Mouse (Mus musculus): Measurements from ENCODE around the gene Clcn6. TPM values are rescaled to one million over a fixed set of nuclear protein-coding genes. Genes with fewer than 3 reads are reported as not detected.
A peak's percentile ranks its signal among the peaks of the same experiment; 100 is the strongest.

Gene Clcn6
- polyA plus RNA-seq, 1 experiment from 2014 or later, result 14.2 TPM

DNA sequence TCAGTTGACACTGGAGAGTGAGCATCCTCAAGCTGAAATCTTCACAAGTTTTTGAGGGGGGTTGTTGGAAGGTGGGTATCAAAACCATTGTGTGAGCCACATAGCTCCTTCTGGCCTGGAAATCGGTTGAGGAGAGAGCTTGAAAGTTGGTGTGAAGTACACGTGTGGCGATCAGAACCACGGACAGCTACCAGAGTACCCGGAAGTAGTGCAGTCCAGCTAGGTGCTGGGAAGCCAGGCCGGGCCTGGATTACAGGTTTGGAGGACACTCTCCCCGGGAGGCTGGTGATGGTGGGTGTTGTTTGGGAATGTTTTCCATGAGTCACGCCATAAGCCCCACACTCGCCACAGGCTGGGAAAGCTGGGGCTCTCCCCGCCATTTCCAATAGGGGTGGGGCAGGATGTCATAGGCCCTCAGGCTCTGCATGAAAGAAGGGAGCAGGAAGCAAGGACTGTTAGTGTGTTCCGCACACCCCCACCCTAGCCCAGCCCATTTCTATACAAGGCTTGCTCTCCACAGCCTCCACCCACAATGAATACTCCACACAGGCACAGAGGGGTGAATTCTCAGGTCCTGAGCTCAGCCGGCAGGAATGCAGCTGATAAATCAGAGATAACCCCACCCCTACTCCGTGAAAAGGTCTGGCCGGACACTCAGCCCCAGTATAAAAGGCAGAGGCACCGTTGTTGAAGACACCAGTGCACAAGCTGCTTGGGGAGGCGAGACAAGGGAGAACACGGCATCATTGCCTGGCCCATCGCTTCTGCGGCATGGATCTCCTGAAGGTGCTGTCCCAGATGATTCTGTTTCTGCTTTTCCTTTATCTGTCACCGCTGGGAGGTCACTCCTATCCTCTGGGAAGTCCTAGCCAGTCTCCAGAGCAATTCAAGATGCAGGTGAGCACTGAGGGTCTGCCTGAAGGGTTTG lies 53.2 kb downstream of the Clcn6 start, which contains the start of gene Nppb:
Gene Nppb (plus strand): TSS at position 584 of the 928 bp plus-strand sequence.
- no peaks in the 10 kb centered on the region for H3K36me3 ChIP-seq (replicated peaks)
- H3K27ac ChIP-seq, result no peak within 1 kb of the TSS
- no peaks in the 10 kb centered on the region for H3K9me3 ChIP-seq
- H3K4me3 ChIP-seq, result no peak within 1 kb of the TSS
- no peaks in the 10 kb centered on the region for H3K27me3 ChIP-seq (ENCODE audit: poor library complexity, severe bottlenecking)
- H3K4me1 ChIP-seq, result peaks cover 6% of the 10 kb centered on the region
- DNase-seq (ENCODE audit: extremely low spot score, low spot score), result no peak
- 36% methylated on average over 20 of the region's 20 CpGs for WGBS

DNA sequence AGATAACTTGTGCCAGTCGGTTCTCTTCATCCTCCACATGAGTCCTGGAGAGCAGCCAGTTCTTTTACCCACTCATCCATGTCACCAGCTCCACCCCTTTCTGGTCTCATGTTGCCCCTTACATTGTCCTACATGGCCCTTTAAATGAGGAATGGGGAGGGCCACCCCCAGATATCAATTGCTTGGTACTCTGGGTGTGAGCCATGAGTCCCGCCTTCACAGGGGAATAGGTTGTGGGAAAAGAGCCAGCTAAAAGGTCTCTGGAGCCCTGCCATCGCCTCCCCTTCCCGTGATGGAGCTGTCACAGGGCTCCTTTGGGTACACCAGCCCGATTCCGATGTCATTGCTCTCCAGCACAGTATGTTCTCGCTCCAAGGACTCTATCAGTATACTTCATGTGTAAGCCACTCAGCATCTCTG lies 59.2 kb downstream of the Clcn6 start:
- 82% methylated on average over 7 of the region's 7 CpGs for WGBS

DNA sequence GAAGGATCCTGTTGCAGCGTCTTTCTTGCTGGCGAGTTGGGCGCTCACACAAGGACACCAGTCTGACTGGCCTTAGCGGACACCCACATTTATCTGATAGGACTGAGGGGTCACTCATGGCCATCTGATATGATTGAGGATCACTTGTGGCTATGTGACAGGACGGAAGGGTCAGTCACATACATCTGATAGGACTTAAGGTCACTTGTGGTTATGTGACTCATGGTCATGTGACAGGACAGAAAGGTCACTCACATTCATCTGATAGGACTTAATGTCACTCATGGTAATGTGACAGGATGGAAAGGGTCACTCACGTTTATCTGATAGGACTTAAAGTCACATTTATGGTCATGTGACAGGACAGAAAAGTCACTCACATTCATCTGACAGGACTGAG lies 60.2 kb downstream of the Clcn6 start:
- DNase-seq (ENCODE audit: extremely low spot score, low spot score), result no peak
- Histone ChIP-seq H3K27me3 (ENCODE audit: poor library complexity, severe bottlenecking) (no peaks in the 10 kb centered on the region), H3K9me3 (no peaks in the 10 kb centered on the region), H3K27ac (no peak overlapping the region), H3K4me3 (no peak overlapping the region), H3K4me1 (no peaks in the 10 kb centered on the region), H3K36me3 (replicated peaks) (no peaks in the 10 kb centered on the region)
- WGBS, result 91% methylated on average over 6 of the region's 6 CpGs

More for the DNA sequence above, 59.2 kb downstream of the Clcn6 start:
- Histone ChIP-seq H3K4me1 (no peaks in the 10 kb centered on the region), H3K9me3 (no peaks in the 10 kb centered on the region), H3K36me3 (replicated peaks) (no peaks in the 10 kb centered on the region), H3K27me3 (ENCODE audit: poor library complexity, severe bottlenecking) (no peaks in the 10 kb centered on the region), H3K4me3 (no peak overlapping the region), H3K27ac (no peak overlapping the region)
- DNase-seq (ENCODE audit: extremely low spot score, low spot score), result no peak

DNA sequence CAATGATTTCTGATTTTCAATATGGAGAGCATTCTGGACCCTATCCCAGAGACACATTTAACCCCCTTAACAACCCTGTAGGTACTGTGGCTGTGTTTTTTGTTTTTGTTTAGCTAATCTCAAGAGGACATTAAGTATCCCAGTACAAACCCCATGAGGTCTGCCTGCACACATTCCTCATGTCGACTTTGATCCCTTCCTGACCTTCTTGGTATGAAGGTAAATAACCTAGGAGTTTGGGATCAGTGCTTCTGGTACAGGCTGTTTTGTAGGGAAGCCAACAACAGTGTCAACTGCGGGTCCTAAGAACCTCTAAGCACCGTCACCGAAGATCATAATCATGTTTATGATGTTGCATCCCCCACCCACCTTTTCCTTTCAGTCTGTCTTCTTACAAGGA lies 60.9 kb downstream of the Clcn6 start:
- Histone ChIP-seq H3K27me3 (ENCODE audit: poor library complexity, severe bottlenecking) (no peaks in the 10 kb centered on the region), H3K27ac (no peak overlapping the region), H3K9me3 (no peaks in the 10 kb centered on the region), H3K36me3 (replicated peaks) (no peaks in the 10 kb centered on the region), H3K4me3 (no peak overlapping the region), H3K4me1 (no peaks in the 10 kb centered on the region)
- no peak for DNase-seq (ENCODE audit: extremely low spot score, low spot score)
- WGBS, result 84% methylated on average over 4 of the region's 4 CpGs

DNA sequence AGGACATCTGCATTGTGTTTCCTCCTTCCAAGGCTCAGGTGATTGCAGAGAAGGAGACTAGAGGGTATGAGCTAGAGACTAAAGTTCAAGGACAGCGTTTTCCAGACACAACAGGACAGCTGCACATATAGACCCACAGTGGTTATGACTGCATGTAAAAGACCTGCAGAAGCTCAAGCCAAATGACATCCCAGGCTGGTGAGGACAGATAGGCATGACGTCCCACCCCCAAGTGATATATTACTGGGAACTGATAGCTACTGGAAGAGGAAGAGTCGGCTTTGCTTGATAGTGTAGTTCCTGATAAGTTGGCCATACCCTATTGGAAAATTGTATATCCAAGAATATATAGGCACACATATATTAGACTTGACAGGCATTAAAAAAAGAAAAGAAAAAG lies 62.4 kb downstream of the Clcn6 start:
- DNase-seq (ENCODE audit: extremely low spot score, low spot score), result no peak
- 82% methylated on average over 3 of the region's 3 CpGs for WGBS

DNA sequence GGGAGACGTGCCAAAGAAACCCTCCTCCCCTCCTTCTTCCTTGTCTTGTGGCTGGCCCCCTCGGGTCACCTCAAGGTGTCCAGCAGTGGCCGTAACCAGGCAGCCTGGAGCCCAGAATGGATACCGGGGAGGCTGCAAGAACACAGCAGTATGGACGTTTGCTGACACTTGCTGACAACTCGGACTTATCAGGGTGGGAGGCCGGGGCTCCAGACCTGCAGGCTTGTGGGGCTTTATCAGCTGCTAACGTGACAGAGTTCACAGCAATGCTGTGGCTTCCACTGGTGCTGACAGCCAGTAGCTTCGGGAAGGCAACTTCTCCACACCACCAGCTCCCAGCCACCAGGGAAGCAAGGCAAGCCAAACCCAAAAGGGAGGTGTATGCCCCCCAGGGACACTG lies 69.3 kb downstream of the Clcn6 start:
- H3K4me1 ChIP-seq, result no peaks in the 10 kb centered on the region; the same call in 1 of the 2 replicates
- H3K9me3 ChIP-seq, result no peaks in the 10 kb centered on the region
- H3K27me3 ChIP-seq (ENCODE audit: poor library complexity, severe bottlenecking), result no peaks in the 10 kb centered on the region
- no peak for DNase-seq (ENCODE audit: extremely low spot score, low spot score)
- no peaks in the 10 kb centered on the region for H3K36me3 ChIP-seq (replicated peaks)
- H3K27ac ChIP-seq, result no peak overlapping the region
- H3K4me3 ChIP-seq, result no peak overlapping the region
- WGBS, result 67% methylated on average over 9 of the region's 9 CpGs

More for the DNA sequence above, 62.4 kb downstream of the Clcn6 start:
- no peaks in the 10 kb centered on the region for H3K4me1 ChIP-seq
- H3K9me3 ChIP-seq, result no peaks in the 10 kb centered on the region
- H3K27ac ChIP-seq, result no peak overlapping the region
- H3K36me3 ChIP-seq (replicated peaks), result no peaks in the 10 kb centered on the region
- H3K4me3 ChIP-seq, result no peak overlapping the region
- H3K27me3 ChIP-seq (ENCODE audit: poor library complexity, severe bottlenecking), result no peaks in the 10 kb centered on the region

DNA sequence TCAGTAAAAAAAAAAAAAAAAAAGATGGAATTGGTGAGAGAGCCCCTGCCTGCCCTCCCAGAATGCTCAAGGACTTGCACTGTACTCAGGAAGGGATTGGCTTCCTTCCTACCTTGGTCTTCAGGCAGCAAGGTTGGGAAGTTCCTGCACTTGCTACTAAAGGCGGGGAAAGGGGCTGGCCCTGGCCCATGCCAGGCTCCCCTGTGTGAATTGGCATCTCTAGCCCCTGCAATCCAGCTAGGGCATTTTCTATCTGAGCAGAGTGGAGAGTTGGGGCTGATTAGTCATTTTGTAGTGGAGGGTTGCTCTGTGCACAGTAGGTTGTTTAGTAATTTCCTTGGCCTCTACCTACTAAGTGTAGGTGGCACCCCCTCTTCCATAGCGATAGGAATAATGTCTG lies 69.8 kb downstream of the Clcn6 start:
- Histone ChIP-seq H3K9me3 (no peaks in the 10 kb centered on the region), H3K27me3 (ENCODE audit: poor library complexity, severe bottlenecking) (no peaks in the 10 kb centered on the region), H3K36me3 (replicated peaks) (no peaks in the 10 kb centered on the region), H3K4me3 (no peak overlapping the region), H3K4me1 (no peaks in the 10 kb centered on the region; the same call in 1 of the 2 replicates), H3K27ac (no peak overlapping the region)
- WGBS, result 82% methylated on average over 2 of the region's 2 CpGs
- no peak for DNase-seq (ENCODE audit: extremely low spot score, low spot score)

DNA sequence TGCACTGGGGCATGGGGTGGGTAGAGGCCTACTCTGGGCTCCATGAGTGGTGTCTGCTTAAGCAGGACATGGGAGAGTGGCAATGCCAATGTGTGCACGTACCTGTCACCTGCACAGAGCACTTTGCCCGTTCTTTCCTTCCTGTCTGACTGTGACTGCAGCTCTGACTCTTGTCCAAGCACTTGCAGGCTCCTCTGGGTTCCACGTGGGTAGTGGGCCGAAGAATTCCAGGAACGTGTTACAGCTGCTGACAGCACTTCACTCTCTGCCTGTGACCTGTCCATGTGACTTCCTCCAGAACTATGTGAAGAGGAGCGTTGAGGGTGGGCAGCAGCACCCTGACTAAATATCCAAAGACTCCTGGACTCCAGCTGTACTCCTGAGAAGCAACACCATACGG lies 72.9 kb downstream of the Clcn6 start:
- 89% methylated on average over 7 of the region's 7 CpGs for WGBS
- Histone ChIP-seq H3K27me3 (ENCODE audit: poor library complexity, severe bottlenecking) (no peaks in the 10 kb centered on the region), H3K4me3 (no peak overlapping the region), H3K27ac (no peak overlapping the region), H3K36me3 (replicated peaks) (no peaks in the 10 kb centered on the region), H3K9me3 (no peaks in the 10 kb centered on the region), H3K4me1 (no peaks in the 10 kb centered on the region; the same call in 1 of the 2 replicates)
- DNase-seq (ENCODE audit: extremely low spot score, low spot score), result no peak

DNA sequence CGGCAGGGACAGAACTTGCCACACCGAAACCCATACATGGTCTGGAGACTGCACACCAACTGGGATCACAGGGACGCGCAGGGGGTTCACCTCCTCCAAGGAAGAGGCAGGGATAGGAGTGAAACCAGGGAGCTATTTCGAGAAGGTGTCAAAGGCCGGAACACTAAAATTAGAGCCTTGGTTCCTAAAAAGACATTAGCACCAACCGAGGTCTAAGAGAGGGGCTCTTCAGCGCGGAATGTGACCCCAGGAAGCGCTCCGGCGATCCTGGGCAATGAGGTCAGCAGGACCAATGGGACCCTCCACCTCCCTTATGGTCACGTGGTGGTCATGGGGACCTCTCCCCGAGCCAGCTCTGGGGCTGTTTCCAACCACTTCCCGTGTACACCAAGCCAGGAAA lies 75.0 kb downstream of the Clcn6 start:
- Histone ChIP-seq H3K27ac (no peak overlapping the region), H3K27me3 (ENCODE audit: poor library complexity, severe bottlenecking) (no peaks in the 10 kb centered on the region), H3K4me3 (no peak overlapping the region), H3K4me1 (0 out of 2 replicates have a peak, but pooled peaks cover 3% of the 10 kb centered on the region), H3K9me3 (no peaks in the 10 kb centered on the region), H3K36me3 (replicated peaks) (no peaks in the 10 kb centered on the region)
- DNase-seq (ENCODE audit: extremely low spot score, low spot score), result no peak
- 87% methylated on average over 15 of the region's 15 CpGs for WGBS

DNA sequence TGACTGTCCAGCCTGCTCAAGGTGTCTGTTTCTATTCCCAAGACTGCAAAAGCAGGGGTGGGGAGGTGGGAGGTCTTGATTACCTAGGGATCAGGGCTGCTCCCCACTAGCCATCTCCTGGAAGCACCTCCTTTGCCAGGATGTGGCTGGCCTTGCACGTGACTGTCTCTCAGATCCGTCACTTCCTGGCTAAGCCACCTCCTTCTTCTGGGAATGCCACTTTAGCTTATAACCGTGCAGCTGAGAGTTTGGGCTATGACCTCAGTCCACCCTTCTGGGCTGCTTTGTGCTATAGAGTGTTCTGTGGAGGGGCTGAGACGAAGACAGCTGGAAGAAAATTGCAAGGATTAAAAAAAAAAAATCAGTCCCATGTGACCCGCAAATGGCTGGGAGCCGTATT lies 75.8 kb downstream of the Clcn6 start:
- Histone ChIP-seq H3K4me1 (0 out of 2 replicates have a peak, but pooled peaks cover 3% of the 10 kb centered on the region), H3K27me3 (ENCODE audit: poor library complexity, severe bottlenecking) (no peaks in the 10 kb centered on the region), H3K9me3 (no peaks in the 10 kb centered on the region), H3K36me3 (replicated peaks) (no peaks in the 10 kb centered on the region), H3K4me3 (no peak overlapping the region), H3K27ac (no peak overlapping the region)
- 65% methylated on average over 6 of the region's 6 CpGs for WGBS
- DNase-seq (ENCODE audit: extremely low spot score, low spot score), result no peak

DNA sequence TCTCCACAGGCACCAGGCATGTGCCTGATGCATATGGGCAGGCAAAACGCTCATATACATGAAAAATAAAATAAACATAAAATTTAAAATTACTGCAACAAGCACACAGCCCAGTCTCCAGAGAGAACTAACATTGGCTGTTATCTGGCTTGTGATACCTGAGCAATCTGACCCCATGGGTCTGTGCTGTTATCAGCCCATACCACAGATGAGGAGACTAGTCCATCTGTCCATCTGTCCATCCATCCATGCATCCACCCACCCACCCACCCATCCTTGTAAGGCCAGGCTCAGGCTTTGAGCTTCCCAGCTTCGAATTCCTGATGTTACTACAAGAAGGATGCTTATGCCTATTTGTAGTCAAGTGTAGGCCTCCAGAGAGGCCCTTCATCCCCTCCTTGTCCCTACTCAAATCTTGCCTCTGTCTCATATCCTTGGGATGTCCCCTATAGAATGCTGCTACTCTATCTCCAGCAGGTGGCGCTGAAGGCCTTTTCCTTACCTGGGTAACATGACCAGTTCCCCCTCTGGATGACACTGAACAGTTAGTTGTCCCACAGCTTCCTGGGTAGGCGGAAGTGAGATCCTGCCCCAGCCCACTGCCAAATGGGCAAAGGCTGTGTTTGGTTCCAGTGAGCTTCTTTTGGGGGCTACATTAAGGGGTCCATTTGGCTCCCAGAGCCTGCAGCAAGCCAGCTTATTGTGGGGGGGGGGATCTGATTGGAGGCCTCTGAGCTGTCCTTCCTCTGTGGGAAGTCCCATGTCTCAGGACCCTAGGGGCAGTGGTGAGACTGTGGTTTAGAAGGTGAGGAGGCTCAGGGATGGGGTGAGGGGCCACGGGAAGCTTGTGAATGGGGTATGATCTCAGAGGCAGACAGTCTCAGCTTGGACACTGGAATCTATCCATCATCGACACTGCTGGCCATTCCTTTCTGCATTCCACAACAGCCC lies 78.5 kb downstream of the Clcn6 start:
- 46% methylated on average over 6 of the region's 6 CpGs for WGBS

DNA sequence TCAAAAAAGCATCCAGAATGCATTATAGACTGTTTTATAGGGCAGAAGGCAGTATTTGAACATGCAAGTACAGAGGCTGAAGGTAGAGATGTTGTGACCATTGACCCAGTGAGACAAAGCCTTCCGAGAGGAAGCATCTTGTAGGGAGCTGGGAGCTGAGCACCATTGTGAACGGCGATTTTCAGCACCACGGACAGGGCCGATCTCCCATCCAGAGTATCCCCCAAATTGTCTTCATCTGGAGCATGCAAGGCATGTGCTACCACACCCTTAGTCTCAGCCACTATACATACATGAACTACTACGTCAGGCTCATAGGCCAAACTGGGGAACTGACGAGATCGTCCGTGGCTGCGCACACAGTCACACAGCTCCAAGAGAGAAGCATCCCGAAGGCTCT lies 81.5 kb downstream of the Clcn6 start:
- Histone ChIP-seq H3K9me3 (no peaks in the 10 kb centered on the region), H3K36me3 (replicated peaks) (no peaks in the 10 kb centered on the region), H3K4me3 (no peak overlapping the region), H3K4me1 (0 out of 2 replicates have a peak, but pooled peaks cover 3% of the 10 kb centered on the region), H3K27ac (no peak overlapping the region), H3K27me3 (ENCODE audit: poor library complexity, severe bottlenecking) (no peaks in the 10 kb centered on the region)
- WGBS, result 37% methylated on average over 11 of the region's 11 CpGs
- DNase-seq (ENCODE audit: extremely low spot score, low spot score), result peak; percentile 40

More for the DNA sequence above, 78.5 kb downstream of the Clcn6 start:
- Histone ChIP-seq H3K4me1 (0 out of 2 replicates have a peak, but pooled peaks cover 3% of the 10 kb centered on the region), H3K27me3 (ENCODE audit: poor library complexity, severe bottlenecking) (no peaks in the 10 kb centered on the region), H3K36me3 (replicated peaks) (no peaks in the 10 kb centered on the region), H3K27ac (no peak overlapping the region), H3K4me3 (no peak overlapping the region), H3K9me3 (no peaks in the 10 kb centered on the region)
- peak; percentile 60 for DNase-seq (ENCODE audit: extremely low spot score, low spot score)

All from forebrain, embryonic 10.5 days (tissue).